Mouse (Mus musculus) E14TG2a.4 (cell line): ENCODE measurements around the gene Mpi.

Experiments
- CTCF ChIP-seq: conservative IDR thresholded peaks from 2 replicates; pipeline ENCODE4 v1.5.1; 2014; ENCODE audit warnings: low read length
- NANOG ChIP-seq: IDR thresholded peaks from 2 replicates; pipeline ENCODE4 v1.6.1; 2014; ENCODE audit warnings: borderline replicate concordance, low read length, mixed read lengths

GRCm38 (mm10) chr9:57522861-57523246, 29.7 kb downstream of the Mpi start:
- TF ChIP-seq CTCF (no peak), NANOG (no peak)
